Mouse (Mus musculus): ENCODE data around the gene Zfp292.

- TF ChIP-seq POLR2A (IDR thresholded peaks at IDR 0.05; ENCODE audit: borderline replicate concordance, extremely low read depth, low read depth, low read length) (no peak), CTCF (IDR thresholded peaks at IDR 0.05; ENCODE audit: insufficient read depth, low read length) (no peak)
Observed at GRCm38 (mm10) chr4:34823901-34824300, 58.9 kb downstream of the Zfp292 start.

Data from lung, adult 2 months (tissue).